Mouse (Mus musculus): ENCODE data around the gene B3galt4. TPM values are rescaled to one million over a fixed set of nuclear protein-coding genes. Genes with fewer than 3 reads are reported as not detected.

The B3galt4 gene
- polyA plus RNA-seq, 1 experiment from 2014 or later: 7.2 TPM

DNA sequence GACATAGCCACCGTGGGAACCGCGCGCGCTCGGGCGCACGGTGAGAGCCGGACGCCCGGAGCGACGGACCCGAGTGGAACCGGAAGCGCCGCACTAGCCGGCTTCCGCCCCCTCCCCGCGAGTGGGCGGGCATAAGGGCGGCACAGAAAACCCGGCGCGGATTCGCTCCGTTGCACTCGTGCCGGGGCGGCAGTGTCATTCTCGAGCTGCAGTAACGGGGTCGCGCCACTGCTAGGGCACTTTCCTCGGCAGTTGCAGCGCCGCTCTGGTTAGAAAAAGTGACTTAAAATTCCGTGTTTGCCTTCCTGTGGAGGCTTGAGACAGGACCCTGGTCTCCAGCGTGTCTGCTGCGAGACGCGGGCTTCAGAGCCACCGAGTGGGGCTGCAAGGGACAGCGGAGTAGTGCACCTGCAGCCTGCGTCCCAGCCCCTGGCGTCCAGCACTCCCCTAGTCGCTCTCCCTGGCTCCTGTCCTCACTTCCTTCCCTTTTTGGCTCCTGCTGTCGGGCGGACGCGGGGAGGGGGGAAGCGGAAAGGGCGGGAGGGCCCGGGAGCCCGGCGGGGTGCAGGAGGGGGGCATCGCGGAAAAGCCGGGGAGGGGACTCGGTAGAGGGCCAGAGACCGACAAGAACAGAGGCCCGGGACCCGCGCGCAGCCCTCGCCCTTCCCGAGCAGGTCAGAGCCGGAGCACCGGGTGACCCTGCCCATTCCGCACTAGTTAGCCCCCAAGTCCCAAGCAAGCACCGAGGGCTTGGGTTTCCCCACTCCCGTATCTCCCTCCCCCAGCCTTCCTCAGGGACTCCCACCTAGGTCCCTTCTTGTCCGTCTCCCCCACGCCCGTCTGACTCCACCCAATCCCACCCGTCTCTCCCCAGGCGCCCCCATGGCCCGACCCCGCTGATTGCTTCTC is 21.7 kb downstream of the B3galt4 start, which contains the start of gene Rgl2:
TSS of gene Rgl2 (plus strand) at position 173 of the 909 bp plus-strand sequence.
- H3K4me3 ChIP-seq: peak within 1 kb of the TSS; percentile 77
- under 1% methylated on average over 70 of the region's 80 CpGs for WGBS

DNA sequence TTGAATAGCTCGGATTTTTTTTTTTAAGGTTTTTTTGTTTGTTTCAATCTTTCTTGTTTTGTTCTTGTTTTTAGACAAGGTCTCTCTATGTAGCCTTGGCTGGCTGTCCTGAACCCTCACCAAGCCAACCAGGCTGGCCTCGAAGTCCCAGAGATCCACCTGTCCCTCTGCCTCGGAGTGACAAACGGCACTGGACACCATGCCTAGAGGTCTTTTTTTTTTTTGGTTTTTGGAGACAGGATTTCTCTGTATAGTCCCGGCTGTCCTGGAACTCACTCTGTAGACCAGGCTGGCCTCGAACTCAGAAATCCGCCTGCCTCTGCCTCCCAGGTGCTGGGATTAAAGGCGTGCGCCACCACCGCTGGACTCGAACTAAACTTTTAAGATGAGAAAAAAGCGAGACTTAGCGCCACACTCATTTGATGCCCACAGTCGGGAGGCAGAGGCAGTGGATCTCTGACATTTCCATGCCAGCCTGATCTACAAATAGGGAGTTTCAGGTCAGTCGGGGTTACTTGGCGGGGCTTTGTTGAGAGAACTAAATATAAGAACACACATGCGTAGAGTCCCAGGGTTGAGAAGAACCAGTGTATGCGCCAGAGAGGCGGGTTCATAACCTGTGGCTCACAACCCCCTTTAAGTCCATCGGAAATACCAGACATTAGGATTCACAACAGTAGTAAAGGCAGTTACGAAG is 22.9 kb downstream of the B3galt4 start:
- 56% methylated on average over 21 of the region's 21 CpGs for WGBS
- H3K4me1 ChIP-seq (replicated peaks): peaks cover 21% of the 10 kb centered on the region
- no peaks in the 10 kb centered on the region for H3K9me3 ChIP-seq (replicated peaks)
- no peak for ATAC-seq (ENCODE audit: insufficient number of reproducible peaks, low FRiP score)
- no peak overlapping the region for H3K27ac ChIP-seq (ENCODE audit: poor library complexity, severe bottlenecking)
- H3K4me3 ChIP-seq: peak overlapping the region; percentile 77
- peak overlapping the region; percentile 95 for H3K9ac ChIP-seq
- peak overlapping the region; percentile 95 for H3K4me2 ChIP-seq
- H3K27me3 ChIP-seq (replicated peaks): no peaks in the 10 kb centered on the region
- H3K36me3 ChIP-seq: peaks cover 38% of the 10 kb centered on the region

More for the DNA sequence above, 21.7 kb downstream of the B3galt4 start, which contains the start of gene Rgl2:
- peaks cover 51% of the 10 kb centered on the region for H3K36me3 ChIP-seq
- no peaks in the 10 kb centered on the region for H3K27me3 ChIP-seq (replicated peaks)
- peaks cover 21% of the 10 kb centered on the region for H3K4me1 ChIP-seq (replicated peaks)
- H3K9me3 ChIP-seq (replicated peaks): no peaks in the 10 kb centered on the region
- peak within 1 kb of the TSS; percentile 99 for H3K27ac ChIP-seq (ENCODE audit: poor library complexity, severe bottlenecking)
- peak within 1 kb of the TSS; percentile 95 for H3K4me2 ChIP-seq
- H3K9ac ChIP-seq: peak within 1 kb of the TSS; percentile 95
- ATAC-seq (ENCODE audit: insufficient number of reproducible peaks, low FRiP score): peak; percentile 82

DNA sequence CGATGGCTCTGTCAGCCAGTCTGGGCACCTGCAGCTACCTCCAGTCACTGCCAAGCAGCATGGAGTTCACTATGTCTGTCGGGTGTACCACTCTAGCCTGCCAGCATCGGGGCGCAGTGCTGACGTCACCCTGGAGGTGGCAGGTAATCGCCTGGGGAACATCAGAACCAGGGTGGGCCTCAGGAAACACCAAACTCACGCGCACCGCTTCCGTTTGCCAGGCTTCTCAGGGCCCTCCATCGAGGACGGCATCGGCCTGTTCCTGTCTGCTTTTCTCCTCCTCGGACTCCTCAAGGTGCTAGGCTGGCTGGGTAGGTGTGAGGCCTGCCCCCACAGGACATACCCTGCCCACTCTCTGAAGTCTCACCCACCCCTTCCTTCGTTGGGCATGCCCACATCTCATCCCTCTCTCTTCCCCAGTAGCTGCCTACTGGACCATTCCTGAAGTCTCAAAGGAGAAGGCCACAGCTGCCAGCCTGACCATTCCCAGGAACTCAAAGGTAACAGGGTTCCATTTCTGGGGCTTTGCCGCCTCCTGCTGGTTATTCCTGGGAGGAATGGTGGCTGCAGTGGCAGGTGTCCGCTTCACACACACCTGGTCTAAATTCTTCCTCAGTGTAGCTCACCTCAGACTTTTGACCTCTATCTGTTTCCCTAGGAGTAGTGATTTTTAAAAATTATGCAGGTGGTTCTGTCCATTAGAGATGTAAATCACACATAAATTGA is 24.9 kb downstream of the B3galt4 start:
- no peak for ATAC-seq (ENCODE audit: insufficient number of reproducible peaks, low FRiP score)
- H3K4me1 ChIP-seq (replicated peaks): peaks cover 19% of the 10 kb centered on the region
- WGBS: 77% methylated on average over 17 of the region's 17 CpGs
- no peaks in the 10 kb centered on the region for H3K27me3 ChIP-seq (replicated peaks)
- no peak overlapping the region for H3K9ac ChIP-seq
- H3K4me2 ChIP-seq: no peak overlapping the region
- no peaks in the 10 kb centered on the region for H3K9me3 ChIP-seq (replicated peaks)
- no peak overlapping the region for H3K4me3 ChIP-seq
- H3K36me3 ChIP-seq: peaks cover 23% of the 10 kb centered on the region; the same call in 1 of the 2 replicates
- H3K27ac ChIP-seq (ENCODE audit: poor library complexity, severe bottlenecking): no peak overlapping the region

DNA sequence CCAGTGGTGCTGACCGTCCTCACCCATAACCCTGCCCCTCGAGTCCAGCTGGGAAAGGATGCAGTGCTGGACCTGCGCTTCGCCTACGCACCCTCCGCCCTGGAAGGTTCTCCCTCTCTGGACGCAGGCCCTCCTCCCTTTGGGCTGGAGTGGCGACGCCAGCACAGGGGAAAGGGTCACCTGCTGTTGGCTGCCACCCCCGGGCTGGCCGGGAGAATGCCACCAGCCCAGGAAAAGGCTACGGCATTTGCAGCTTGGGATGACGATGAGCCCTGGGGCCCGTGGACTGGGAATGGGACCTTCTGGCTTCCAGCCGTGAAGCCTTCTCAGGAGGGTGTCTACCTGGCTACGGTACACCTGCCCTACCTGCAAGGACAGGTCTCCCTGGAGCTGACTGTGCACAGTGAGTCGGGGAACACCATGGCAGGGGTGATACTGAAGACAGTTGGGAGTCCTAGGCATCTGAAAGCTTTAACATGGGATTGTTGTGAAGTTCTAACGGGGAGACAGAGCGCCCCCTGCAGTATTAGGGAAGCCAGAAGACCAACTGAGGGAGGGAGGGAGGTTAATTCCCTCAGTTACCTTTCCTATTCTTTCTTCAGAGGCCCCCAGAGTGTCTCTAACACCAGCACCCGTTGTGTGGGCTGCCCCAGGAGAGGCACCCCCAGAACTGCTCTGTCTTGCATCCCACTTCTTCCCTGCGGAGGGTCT is 25.7 kb downstream of the B3galt4 start:
- H3K36me3 ChIP-seq: peaks cover 23% of the 10 kb centered on the region; the same call in 1 of the 2 replicates
- ATAC-seq (ENCODE audit: insufficient number of reproducible peaks, low FRiP score): no peak
- no peak overlapping the region for H3K9ac ChIP-seq

DNA sequence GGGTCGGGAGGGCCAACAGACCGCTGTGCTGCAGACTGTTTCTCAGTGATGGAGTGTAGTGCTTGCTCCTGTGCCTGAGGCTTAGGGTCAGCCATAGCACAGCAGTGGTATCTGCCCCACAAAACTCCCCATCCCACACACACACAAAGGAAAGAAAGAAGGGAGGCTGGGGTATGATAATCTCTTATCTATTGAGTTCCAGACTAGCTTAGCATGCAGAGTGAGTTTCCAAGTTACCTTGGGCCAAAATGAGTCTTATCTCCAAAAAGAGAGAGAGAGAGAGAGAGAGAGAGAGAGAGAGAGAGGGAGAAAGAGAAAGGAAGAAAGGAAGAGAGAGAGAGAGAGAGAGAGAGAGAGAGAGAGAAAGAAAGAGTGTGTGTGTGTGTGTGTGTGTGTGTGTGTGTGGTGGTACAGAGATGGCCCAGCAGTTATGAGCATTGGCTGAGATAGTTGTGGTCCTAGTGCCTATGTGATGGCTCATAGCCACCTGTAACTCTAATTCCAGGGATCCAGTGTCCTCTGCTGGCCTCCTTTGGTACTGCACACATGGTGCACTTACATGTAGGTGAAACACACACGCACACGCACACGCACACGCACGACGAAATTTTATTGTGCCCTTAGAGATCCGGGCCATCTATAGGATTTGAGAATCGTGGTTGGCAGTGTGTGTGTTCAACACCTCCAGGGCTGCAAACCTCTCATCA is 26.6 kb downstream of the B3galt4 start:
- Histone ChIP-seq H3K27me3 (replicated peaks) (no peaks in the 10 kb centered on the region), H3K4me1 (replicated peaks) (peaks cover 20% of the 10 kb centered on the region), H3K9me3 (replicated peaks) (no peaks in the 10 kb centered on the region), H3K9ac (no peak overlapping the region), H3K27ac (ENCODE audit: poor library complexity, severe bottlenecking) (no peak overlapping the region), H3K4me2 (no peak overlapping the region), H3K4me3 (no peak overlapping the region), H3K36me3 (peaks cover 23% of the 10 kb centered on the region; the same call in 1 of the 2 replicates)
- no peak for ATAC-seq (ENCODE audit: insufficient number of reproducible peaks, low FRiP score)
- WGBS: 78% methylated on average over 10 of the region's 10 CpGs

More for the DNA sequence above, 25.7 kb downstream of the B3galt4 start:
- WGBS: 79% methylated on average over 21 of the region's 21 CpGs
- Histone ChIP-seq H3K4me1 (replicated peaks) (peaks cover 17% of the 10 kb centered on the region), H3K27me3 (replicated peaks) (no peaks in the 10 kb centered on the region), H3K4me3 (no peak overlapping the region), H3K9me3 (replicated peaks) (no peaks in the 10 kb centered on the region), H3K4me2 (no peak overlapping the region), H3K27ac (ENCODE audit: poor library complexity, severe bottlenecking) (no peak overlapping the region)

DNA sequence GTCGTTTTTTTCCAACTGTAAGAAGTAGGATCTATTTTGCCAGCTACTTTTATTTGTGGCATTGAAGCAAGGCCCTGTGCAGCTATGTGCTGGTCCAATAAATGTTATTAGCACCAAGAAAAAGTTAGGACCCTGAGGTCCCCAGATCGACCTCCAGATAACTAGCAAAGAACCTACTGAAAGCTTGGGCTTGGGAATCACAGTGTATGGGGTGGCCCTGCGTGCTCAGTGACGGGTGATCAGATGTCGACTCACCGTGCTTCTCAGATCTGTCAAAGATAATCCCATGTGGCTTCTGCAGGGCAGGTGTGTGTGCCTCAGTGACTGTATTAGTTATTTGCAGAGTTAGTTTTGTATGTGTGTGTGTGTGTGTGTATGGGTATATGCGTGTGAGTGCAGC is 29.9 kb downstream of the B3galt4 start:
- no peaks in the 10 kb centered on the region for H3K27me3 ChIP-seq (replicated peaks)
- no peak overlapping the region for H3K9ac ChIP-seq
- H3K36me3 ChIP-seq: peaks cover 30% of the 10 kb centered on the region
- H3K27ac ChIP-seq (ENCODE audit: poor library complexity, severe bottlenecking): no peak overlapping the region
- whole genome bisulfite sequencing: 85% methylated on average over 7 of the region's 7 CpGs
- H3K4me2 ChIP-seq: no peak overlapping the region
- ATAC-seq (ENCODE audit: insufficient number of reproducible peaks, low FRiP score): no peak
- H3K4me1 ChIP-seq (replicated peaks): peaks cover 34% of the 10 kb centered on the region
- H3K4me3 ChIP-seq: no peak overlapping the region
- no peaks in the 10 kb centered on the region for H3K9me3 ChIP-seq (replicated peaks)

DNA sequence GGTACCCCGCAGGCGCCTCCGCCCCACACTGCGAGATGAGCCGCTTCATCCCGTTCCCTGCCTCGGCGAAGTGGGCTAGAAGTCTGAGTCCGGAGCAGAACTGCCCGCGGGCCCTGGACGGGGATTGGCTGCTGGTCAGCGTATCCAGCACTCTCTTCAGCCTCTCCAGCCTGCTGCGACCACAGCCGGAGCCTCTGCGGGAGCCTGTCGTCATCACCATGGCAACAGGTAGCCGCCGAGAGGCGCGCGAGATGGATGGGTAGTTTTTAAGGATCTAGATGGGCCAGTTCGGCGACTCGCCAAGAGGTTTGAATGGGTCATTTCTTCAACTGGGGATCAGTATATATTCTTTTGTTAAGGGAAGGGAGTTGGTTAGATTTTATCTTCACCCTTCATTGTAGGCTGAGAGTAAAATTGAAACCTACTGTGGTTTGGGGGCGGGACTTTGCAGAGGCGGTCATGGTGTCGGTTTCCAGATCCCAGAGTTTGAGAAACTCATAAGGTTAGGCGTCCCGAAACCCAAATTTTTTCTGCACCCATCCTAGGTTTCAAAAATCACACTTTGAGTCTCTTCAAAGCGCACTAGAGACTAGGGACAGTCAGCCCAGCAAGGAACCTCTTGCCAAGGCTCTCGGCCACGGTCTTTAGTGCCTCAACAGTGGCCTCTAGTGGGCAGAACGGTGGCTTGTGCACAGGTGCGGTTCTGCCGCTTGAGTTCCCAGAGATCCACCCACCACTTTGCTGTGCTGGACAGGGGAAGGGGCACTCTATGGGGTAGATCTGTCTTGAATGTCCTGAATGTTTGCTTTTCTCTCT is 30.8 kb downstream of the B3galt4 start:
- H3K36me3 ChIP-seq: peaks cover 24% of the 10 kb centered on the region
- H3K27me3 ChIP-seq (replicated peaks): no peaks in the 10 kb centered on the region
- H3K4me1 ChIP-seq (replicated peaks): peaks cover 34% of the 10 kb centered on the region
- peak overlapping the region; percentile 75 for H3K4me3 ChIP-seq
- no peaks in the 10 kb centered on the region for H3K9me3 ChIP-seq (replicated peaks)
- peak overlapping the region; percentile 44 for H3K27ac ChIP-seq (ENCODE audit: poor library complexity, severe bottlenecking)
- WGBS: under 1% methylated on average over 36 of the region's 36 CpGs
- peak overlapping the region; percentile 94 for H3K4me2 ChIP-seq
- H3K9ac ChIP-seq: peak overlapping the region; percentile 86
- peak; percentile 36 for ATAC-seq (ENCODE audit: insufficient number of reproducible peaks, low FRiP score)

DNA sequence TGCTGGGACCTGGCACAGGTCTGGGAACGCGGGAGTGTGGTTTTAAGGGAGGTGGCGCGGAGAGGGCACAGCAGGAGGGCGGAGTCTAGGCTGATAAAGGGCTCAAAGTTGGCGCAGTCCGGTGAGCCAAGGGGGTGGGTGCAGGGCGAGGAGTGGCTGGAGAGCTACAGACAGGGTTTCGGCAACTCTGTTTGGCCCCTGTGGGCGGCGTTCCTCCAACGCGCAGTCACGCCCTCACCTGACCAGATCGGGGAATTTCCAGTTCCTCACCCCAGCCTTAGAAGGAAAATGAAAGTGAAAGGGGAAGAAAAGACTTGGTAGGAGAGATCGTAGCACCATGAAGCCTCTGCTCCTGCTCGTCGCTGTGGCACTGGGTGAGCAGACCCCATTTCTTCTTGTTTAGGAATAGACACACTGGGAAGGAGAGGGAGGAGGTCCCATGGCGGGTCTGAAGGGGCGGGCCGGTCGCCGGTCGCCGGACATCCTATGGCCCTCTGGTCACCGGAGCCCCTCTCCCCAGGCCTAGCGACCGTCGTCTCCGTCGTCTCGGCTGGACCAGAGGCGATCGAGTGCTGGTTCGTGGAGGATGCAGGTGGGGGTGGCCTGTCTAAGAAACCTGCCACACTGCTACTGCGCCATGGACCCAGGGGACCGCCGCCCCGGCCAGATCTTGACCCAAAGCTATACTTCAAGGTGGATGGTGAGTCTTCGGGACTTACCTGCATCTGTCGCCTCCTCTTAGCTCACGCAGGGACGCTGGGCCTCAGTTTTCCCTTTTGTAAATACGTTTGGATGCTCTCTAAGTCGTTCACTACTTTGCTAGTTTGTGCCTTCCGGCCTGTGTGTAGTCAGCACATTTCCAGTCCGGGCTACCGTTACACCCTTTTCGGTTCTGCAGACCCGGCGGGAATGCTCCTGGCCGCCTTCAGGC is 31.7 kb downstream of the B3galt4 start:
- WGBS: under 1% methylated on average over 52 of the region's 52 CpGs

More for the DNA sequence above, 31.7 kb downstream of the B3galt4 start:
- peak overlapping the region; percentile 75 for H3K4me3 ChIP-seq
- H3K36me3 ChIP-seq: peaks cover 23% of the 10 kb centered on the region
- H3K27ac ChIP-seq (ENCODE audit: poor library complexity, severe bottlenecking): peak overlapping the region; percentile 44
- peak overlapping the region; percentile 94 for H3K4me2 ChIP-seq
- H3K27me3 ChIP-seq (replicated peaks): no peaks in the 10 kb centered on the region
- H3K4me1 ChIP-seq (replicated peaks): peaks cover 41% of the 10 kb centered on the region
- no peaks in the 10 kb centered on the region for H3K9me3 ChIP-seq (replicated peaks)
- peak; percentile 65 for ATAC-seq (ENCODE audit: insufficient number of reproducible peaks, low FRiP score)
- H3K9ac ChIP-seq: peak overlapping the region; percentile 86
